Mouse (Mus musculus): Measurements from ENCODE around the gene Hpn.

The Hpn gene

DNA sequence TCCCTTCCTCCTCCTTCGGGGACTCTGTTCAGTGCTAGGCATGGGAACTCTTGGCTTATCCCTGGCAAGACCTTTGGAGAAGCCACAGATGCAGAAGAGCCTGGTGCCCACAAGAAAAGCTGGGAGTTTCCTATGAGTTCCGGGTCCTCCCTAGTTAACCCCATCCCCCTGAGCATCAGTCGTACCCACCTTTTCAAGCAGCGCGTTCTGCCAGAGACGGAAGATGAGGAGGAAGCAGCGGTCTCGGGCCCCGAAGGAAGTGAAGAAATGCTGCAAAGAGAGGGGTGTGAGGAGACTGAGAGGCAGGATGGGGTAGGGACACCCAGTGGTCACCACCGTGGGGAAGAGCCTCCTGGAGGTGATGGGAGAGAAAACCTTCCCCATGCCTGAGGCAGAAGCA, 25.9 kb upstream of the Hpn start:
- DNase-seq (ENCODE audit: low read depth): no peak

- DNase-seq (ENCODE audit: low read depth): no peak
These were observed 25.2 kb upstream of the Hpn start for GRCm38 (mm10) chr7:31140302-31140701.

GRCm38 (mm10) chr7:31139765-31140164, 24.7 kb upstream of the Hpn start:
- DNase-seq (ENCODE audit: low read depth): peak; percentile 81

GRCm38 (mm10) chr7:31135717-31136116, 20.6 kb upstream of the Hpn start:
- DNase-seq (ENCODE audit: low read depth): no peak

GRCm38 (mm10) chr7:31131866-31132265, 16.8 kb upstream of the Hpn start:
- no peak for DNase-seq (ENCODE audit: low read depth)

GRCm38 (mm10) chr7:31130841-31131240, 15.8 kb upstream of the Hpn start:
- DNase-seq (ENCODE audit: low read depth): peak; percentile 88

DNA sequence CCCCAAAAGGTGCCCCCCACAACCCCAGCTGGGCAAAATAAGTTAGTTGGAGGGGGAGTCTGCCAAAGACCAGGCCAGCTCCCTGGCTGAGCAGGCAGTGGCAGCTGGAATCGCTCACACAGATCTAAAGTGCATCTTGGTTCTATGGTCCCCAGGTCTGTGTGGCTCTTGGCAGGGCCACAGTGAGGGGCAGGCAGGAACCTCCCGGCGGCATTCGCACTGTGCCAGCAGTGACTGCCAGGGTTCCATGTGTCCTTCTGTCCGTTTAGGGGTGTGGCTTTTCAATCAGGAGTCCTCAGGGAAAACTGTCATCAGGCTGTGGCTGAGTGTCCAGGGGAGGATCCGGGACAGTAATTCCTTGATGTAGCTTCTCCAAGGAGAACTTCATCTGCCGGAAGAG, 15.1 kb upstream of the Hpn start:
- no peak for DNase-seq (ENCODE audit: low read depth)

- DNase-seq (ENCODE audit: low read depth): no peak
These were observed 13.1 kb upstream of the Hpn start for GRCm38 (mm10) chr7:31128157-31128705.

DNA sequence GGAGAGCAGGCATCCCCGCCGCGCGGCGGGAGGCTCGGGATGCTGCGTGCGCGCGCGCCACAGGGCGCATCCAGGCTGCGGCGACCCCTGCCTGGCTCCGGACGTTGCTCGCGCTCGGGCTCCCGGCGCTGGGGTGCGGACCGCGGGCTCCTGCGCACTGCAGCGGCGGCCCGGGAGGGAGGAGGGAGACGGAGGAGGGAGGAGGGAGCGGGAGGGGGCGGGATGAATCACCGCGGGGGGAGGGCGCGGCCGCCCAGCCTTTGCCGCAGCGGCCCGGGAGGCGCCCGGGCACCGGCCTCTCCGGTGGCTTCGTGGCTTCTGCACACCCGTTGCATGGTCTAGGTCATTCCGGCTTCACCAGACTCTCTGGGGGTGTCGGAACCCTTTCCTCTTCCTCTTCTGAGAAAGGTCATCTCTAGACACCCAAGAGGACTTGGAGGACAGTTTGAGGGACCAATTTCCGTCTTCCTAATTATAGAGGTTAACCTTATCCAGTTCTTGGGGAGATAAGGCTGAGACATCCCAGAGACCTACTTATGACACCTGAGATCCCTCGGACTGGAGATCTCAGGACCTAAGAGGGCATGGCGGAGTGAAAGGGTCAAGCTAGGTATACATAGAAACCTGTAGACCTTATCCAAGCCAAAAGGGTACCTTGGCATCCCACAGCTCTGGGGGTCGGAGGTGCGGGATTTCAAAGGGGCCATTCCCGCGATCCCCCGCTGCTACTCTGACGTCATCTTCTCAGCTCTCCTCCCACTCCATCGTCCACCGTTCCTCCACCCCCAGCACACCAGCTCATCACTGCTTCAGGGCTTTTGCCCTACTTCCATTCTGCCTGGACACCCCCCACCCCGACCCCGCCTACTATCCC, 12.0 kb upstream of the Hpn start, which contains the start of gene Scn1b:
Gene Scn1b, minus strand, starts transcription at position 153 of the 874 bp plus-strand sequence.
- DNase-seq (ENCODE audit: low read depth): peak; percentile 58

GRCm38 (mm10) chr7:31126211-31126751, 11.2 kb upstream of the Hpn start:
- DNase-seq (ENCODE audit: low read depth): peak; percentile 32

GRCm38 (mm10) chr7:31125116-31125515, 10.0 kb upstream of the Hpn start:
- DNase-seq (ENCODE audit: low read depth): no peak

GRCm38 (mm10) chr7:31124381-31124780, 9.3 kb upstream of the Hpn start:
- no peak for DNase-seq (ENCODE audit: low read depth)

DNA sequence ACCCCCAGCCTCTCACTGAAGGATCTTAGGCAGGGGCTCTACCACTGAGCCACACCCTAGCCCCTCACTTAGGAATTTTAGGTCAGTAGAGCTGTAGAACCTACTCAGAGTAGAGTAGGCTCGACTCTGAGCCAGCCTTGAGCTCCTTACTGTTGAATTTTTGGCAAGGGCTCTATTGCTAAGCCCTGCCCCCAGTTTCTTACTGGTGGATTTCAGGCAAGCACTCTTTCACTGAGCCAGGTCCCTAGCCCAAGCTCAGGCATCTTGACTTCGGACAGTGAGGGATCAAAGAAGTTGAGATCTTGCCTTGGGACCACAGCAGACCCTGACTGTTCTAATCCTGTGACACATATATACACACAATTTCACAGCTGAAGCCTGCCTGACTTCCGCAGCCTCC, 8.6 kb upstream of the Hpn start:
- no peak for DNase-seq (ENCODE audit: low read depth)

- DNase-seq (ENCODE audit: low read depth): no peak
These were observed 7.8 kb upstream of the Hpn start for GRCm38 (mm10) chr7:31122641-31123631.

GRCm38 (mm10) chr7:31119556-31119955, 4.5 kb upstream of the Hpn start:
- DNase-seq (ENCODE audit: low read depth): no peak

GRCm38 (mm10) chr7:31118486-31118885, 3.4 kb upstream of the Hpn start:
- no peak for DNase-seq (ENCODE audit: low read depth)

GRCm38 (mm10) chr7:31117465-31117864, 2.4 kb upstream of the Hpn start:
- DNase-seq (ENCODE audit: low read depth): no peak

DNA sequence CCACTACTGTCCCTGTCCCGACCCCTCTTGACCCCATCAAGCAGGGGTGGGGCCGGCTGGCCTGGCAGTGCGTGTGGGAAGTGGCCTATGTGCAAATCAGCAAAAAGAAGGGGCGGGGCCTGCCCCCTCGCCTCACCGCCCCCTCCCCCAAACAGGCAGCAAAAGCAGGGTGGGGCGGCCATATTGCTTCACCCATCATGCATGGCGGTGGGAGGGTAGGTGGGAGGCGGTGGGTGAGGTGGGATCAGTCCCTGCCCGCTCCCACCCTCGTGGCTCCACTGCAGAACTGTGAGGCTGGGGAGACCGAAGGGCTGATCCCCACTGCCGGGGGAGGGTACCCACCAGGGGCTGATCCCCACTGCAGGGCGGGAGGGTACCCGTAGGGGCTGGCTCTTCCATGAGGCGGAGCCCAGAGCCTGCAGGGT, 1.6 kb upstream of the Hpn start:
- no peak for DNase-seq (ENCODE audit: low read depth)

- no peak for DNase-seq (ENCODE audit: low read depth)
These were observed 525 bp upstream of the Hpn start for GRCm38 (mm10) chr7:31115587-31116043.

DNA sequence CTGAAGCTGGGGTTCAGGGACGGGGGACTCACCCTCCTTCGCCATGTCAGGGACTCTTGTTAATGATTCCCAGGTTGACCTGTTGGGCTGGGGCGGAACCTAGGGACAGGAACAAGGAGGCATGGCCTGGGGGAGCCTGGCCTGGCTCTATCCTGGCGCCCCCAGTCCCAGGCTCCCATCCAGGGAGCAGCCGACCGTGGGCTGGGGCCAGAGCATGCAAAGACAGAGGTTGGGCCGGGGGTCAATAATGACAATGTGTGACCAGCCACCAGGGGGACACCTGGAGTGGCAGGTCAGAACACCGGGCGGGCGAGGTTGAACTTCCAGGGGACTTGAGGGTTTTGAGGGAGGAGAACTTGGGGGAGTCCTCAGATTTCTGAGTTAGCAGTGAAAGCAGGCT, 444 bp downstream of the Hpn start:
- no peak for DNase-seq (ENCODE audit: low read depth)

GRCm38 (mm10) chr7:31113800-31114199, 1.3 kb downstream of the Hpn start:
- DNase-seq (ENCODE audit: low read depth): no peak

DNA sequence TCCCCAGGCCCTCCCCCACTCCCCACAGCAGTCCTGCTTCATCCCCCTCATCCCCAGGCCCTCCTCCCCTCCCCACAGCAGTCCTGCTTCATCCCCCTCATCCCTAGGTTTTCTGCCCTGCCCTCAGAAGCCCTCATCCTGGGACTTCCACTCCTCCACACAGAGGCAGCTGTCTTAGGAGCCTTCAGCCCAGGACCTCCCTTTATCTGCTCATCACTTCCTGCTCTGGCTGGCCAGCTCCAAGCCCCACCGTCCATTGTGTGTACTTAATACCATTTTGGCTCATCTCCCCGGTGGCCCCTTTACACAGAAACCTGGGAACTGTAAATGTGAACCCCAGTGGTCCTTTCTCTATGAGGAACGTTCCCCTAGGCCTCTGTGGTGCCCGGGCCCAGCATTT, 3.1 kb downstream of the Hpn start:
- DNase-seq (ENCODE audit: low read depth): no peak
